Mouse (Mus musculus) cerebral cortex, adult 2 months (tissue): ENCODE measurements around the gene Vmn1r183.

Experiments used
- WGBS: fragments of 180-500 bp; shearing (Covaris S2); methylation state at CpG from one replicate; pipeline ENCODE4 v1.1.7; 2018; 5-methylcytosine and 5-hydroxymethylcytosine counted together

The Vmn1r183 gene

DNA sequence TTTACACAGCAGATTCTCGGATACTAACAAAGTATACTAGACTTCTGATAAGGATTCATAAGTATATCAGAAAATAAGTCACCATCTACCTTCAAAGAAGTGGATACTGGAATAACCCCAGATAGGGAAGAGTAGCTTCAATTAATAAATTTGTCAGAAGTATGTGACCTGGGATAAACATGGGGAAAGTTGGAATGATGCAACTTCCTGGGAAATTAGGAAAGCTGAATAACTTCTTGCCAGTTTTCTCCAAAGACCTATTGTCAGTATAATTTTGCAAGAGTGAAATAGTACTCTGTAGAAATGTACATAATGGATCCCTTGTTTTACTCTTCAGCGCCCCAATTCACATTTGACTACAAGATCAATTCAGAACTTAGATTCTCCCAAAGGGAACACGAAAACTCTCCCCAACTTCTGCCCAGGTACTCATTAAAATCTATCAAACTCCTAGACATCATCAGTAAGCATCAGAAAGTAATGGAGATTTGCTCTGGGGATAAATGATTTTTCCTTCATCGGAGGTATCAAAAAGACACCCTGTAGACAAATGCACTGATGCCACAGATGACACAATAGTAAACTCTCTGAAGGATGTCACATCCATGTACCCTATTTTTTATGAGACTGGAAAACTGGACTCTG lies at the start of gene Vmn1r183:
Gene Vmn1r183 (plus strand): TSS at position 595 of the 645 bp plus-strand sequence.
- 73% methylated on average over 4 of the region's 4 CpGs for WGBS

DNA sequence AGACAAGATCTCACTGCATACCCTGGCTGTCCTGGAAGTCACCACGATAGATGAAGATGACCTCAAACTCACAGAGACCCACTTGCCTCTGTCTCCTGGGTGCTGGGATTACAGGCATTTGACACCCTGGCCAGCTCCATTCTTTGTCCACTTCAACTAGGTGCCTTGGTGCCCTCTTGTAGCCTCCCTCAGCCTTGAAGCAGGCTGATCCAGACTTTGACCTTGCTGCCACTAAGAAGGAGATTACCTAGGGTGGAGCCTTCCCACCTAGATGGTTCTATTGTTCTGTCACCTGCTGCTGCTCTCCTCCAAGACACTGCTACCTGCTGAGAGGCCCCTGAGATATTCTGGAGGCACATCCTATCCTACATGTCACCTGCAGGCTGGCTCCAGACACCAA lies 21.4 kb downstream of the Vmn1r183 start:
- 33% methylated on average over 1 of the region's 1 CpGs for WGBS

DNA sequence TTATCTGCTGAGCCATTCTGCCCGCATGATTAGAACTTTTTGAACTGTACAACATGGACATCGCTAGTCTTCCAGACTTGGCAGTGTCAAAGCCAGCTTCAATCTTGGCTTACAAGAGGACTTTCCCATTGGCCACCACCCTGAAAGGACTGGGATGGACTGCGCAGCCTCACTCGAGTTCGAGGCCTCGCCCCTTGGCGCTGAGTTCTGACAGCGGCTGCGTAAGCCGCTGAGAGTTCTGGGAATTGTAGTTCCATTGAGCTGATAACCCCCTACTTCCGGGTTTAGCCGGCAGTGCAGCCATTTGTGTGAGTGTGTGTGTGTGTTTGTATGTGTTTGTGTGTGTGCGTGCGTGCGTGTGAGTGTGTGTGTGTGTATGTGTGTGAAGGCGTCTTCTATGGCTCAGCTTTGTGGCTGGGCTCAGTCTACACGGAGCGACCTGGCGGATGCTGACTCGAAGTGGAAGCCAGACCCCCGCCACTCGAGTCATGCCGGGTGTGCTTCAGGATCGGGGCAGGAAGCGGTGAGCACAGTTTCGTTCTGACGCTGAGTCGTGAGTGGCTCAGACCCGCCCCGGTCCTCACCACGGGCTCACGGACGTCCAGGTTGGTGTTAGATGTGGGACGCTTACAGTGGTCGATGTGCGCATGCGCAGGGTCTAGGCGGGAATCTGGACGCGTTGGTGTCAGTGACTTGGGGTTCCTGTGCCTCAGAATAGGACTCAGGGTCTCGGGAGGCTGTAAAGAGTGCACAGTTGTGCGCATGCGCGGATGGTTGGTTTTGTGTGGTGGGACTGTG lies 28.8 kb downstream of the Vmn1r183 start, which contains the start of gene Zfp180:
Gene Zfp180 (plus strand): TSS at position 291 of the 798 bp plus-strand sequence.
- WGBS: 20% methylated on average over 44 of the region's 44 CpGs

DNA sequence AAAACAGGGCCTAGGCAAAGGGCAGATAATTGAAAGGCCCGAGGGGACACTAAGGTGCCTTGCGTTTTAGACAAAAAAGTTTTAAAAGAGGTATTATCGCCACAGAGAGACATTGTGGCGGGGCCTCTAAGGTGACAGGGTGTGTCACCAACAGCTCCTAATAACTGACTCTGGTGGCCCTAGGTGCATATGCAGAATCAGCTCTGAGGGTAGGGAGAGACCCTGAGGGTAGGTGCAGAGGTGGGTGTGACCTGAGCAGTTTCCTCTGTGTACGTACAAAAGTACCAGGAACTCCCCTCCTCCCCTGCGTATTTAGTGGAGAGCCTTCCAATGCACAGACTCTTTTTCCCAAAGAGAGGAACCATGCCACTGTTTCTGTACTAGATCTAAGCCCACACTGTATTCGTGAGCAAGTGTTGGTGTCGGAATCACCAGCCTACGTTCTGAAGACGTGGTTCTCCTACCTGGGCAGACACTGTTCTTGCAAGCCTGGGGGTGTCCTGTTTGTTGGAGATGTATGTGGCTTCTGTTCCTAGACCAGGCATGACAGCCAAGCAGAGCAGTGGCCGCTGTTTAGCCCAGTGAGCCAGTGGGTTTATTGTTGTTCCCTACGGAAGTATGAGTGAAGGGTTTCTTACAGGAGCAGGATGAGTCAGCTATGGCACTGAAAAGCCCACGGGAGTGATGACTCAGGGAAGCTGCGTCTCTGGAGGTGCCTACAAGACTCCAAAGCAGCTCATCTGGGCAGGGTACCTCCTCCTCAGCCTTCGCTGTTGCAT lies 29.6 kb downstream of the Vmn1r183 start:
- WGBS: 19% methylated on average over 15 of the region's 15 CpGs

DNA sequence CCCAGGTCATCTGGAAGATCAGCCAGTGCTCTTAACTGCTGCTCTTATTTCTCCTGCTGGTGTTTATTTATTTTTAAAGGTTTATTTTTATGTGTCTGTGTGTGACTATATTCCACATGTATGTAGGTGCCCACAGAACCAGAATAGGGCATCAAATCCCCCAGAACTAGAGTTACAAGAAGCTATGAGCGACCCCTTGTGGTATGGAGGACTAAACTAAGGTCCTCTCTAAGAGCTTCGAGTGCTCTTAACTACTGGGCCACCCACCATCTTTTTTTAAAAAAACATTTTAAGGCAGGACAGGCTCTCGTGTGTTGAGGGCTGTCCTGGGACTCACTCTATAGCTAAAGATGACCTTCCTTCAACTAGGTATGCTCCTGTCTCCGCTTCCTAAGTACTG lies 33.8 kb downstream of the Vmn1r183 start:
- 97% methylated on average over 4 of the region's 4 CpGs for WGBS

DNA sequence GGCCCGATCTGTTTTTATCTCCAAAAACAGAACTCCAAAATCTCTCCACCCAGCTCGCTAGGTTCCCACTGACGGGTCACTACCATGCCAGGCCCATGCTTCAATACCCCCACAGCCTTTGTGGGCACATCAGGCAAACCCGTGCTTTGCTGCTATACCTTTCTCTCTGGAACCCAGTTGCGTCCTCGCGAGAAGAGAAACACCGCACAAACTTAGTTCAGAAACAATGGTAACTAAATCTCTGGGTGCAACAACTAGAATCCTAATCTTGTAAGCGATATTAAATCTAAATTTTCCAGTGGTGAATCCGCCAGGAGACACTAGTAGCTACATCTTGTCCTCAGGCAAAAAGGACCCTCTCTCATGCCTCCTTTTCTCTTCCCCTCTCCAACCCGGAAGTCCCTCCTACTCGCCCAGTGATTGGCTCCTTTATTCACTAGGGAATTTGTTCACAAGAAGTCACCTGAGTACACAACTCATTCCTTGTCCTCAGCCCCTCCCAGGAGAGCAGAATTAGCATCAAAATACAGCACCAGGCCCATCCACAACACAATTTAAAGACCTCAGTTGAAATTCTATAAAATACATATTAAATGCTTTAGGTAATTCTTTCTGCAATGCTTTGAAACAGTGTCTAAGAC lies 34.6 kb downstream of the Vmn1r183 start:
- WGBS: 96% methylated on average over 12 of the region's 12 CpGs

DNA sequence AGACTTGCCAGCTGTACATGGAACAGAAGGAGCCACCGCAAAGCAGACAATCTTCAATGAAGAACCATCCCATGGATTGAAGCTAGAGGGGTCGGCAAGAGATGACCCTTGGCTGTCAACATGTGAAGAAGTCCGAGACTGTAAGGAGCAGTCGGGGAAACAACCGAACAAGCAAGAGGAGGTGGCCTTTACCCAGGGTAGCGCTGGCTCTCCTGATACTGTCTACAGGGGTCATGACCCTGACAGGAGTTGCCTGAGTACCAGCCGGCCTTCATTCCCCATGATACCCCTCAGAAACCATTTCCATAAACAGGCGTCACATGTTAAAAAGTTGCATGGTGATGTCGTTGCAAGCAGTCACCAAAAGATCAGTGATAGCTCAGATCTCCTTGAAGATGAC lies 51.3 kb downstream of the Vmn1r183 start:
- 98% methylated on average over 9 of the region's 9 CpGs for WGBS

DNA sequence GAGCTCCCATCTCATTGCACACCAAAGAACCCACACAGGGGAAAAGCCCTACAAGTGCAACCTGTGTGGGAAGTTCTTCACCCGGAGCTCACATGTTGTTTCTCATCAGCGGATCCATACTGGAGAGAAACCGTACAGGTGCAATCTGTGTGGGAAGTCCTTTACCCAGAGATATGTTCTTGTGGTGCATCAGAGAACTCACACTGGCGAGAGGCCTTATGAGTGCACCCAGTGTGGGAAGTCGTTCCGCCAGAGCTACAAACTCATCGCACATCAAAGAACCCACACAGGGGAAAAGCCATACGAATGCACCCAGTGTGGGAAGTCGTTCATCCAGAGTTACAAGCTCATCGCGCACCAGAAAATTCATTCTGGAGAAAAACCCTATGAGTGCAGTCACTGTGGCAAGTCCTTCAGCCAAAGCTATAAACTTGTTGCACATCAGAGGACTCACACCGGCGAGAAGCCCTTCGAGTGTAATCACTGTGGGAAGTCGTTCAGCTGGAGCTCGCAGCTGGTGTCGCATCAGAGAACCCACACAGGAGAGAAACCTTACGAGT lies 52.2 kb downstream of the Vmn1r183 start:
- WGBS: 95% methylated on average over 18 of the region's 18 CpGs

DNA sequence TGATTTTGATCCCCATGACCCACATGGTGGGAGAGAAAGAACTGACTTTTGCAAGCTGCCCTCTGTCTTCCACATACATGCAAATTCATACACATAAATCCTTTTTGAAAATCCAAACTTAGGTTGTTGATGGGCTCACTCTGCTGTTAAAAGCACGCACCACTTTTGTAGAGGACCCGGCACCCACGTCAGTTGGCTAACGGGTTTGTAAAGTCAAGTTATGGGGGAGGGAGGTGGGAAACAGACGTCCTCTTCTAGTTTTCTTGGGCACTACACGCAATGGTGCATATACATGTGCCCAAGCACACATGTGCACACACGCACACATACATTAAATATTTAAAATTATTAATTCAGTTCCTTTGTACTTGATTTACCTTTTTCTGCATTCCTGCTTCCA lies 57.8 kb downstream of the Vmn1r183 start:
- WGBS: 94% methylated on average over 7 of the region's 7 CpGs

DNA sequence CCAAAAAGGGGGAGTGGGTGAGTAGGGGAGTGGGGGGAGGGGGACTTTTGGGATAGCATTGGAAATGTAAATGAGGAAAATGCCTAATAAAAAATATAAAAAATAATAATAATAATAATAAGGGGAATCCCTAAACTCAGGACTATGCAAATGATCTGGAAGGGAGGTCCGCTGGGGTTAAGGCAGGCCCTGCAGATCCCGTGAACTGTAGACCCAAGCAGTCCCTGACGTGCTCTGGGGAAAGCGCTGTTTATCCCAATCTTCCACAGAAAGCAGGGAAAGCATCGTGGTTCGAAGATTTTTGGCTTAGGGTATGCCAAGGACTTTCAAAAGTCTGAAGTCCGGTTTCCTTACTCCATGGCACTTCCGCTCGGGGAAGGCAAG lies 58.7 kb downstream of the Vmn1r183 start:
- WGBS: 4% methylated on average over 9 of the region's 9 CpGs

DNA sequence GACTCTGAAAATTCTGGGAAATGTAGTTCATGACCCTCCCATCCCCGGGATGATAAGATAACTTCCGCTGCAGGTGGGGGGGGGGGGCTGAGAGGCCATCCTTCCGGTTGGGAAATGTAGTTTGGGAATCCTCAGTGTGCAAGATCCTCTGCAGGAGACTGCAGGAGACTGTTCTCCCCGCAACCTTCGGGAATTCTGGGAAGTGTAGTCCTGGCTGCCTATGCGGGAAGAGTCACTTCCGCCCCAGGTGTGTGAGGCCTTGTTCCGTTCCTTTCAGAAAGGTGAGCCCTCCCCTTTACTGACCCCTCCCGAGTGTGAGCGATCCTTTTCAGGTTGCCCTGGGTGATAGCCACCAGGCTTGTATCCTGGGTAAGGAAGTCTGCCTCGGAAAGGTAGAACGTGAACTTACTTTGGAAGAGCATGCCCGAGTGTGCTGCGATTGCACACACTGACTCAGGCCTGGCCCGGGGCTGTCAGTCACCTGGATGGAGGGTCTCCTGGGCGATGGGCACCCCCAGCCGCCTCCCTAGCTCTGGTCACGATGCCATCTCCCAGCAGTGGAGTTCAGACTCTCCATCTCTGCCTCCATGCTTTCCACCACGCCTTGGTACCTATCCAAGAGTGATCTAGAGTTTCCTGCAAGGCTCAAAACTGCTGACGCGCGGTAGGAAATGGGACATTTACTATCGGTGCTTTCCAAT lies 59.3 kb downstream of the Vmn1r183 start, which contains the start of gene Zfp112:
Gene Zfp112 (plus strand): TSS at position 159 of the 701 bp plus-strand sequence.
- WGBS: 1% methylated on average over 23 of the region's 23 CpGs

DNA sequence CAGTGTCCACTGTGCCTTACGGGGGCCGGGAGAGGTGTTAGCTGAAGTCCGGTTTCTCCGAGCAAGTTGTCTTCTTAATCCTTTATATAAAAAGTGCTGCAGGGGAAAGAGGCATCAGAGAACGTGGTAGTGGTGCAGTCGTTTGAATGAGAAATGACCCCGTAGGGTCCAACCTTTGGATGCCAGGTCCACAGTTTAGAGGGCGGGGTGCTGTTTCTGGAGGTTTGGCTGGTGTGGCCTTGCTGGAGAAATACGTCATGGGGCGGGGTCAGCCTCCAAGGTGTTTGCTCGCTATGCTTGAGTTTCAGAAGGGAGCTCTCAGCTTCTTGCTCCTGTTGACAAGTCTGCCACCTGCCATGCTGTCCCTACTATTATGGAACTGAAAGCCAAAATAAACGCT lies 59.9 kb downstream of the Vmn1r183 start:
- 12% methylated on average over 12 of the region's 12 CpGs for WGBS
